Mouse (Mus musculus) small intestine, adult 2 months (tissue): Measurements from ENCODE around the gene Zfp128. TPM values are rescaled to one million over a fixed set of nuclear protein-coding genes. Genes with fewer than 3 reads are reported as not detected.

ENCODE experiments used
- H3K27ac ChIP-seq: fragments of 200-500 bp; 2 replicates; pipeline ENCODE4 v1.5.1; 2012; ENCODE audit warnings: low read depth, low read length, control low read depth, inconsistent platforms; ENCODE audit not compliant: insufficient read depth
- H3K27me3 ChIP-seq: fragments of 200-500 bp; 2 replicates; pipeline ENCODE4 v1.6.1; 2012; ENCODE audit warnings: mild to moderate bottlenecking, moderate library complexity, low read length, inconsistent platforms; ENCODE audit not compliant: control insufficient read depth, insufficient read depth
- H3K36me3 ChIP-seq: fragments of 200-500 bp; 2 replicates; pipeline ENCODE4 v1.6.1; 2012; ENCODE audit warnings: mild to moderate bottlenecking, low read length, control low read depth, inconsistent platforms; ENCODE audit not compliant: control insufficient read depth, insufficient read depth
- H3K4me1 ChIP-seq: fragments of 200-500 bp; 2 replicates; pipeline ENCODE4 v1.6.1; 2012; ENCODE audit warnings: low read length, inconsistent platforms, mixed read lengths; ENCODE audit not compliant: control insufficient read depth, insufficient read depth, insufficient read length
- H3K4me3 ChIP-seq: fragments of 200-500 bp; 2 replicates; pipeline ENCODE4 v1.5.1; 2012; ENCODE audit warnings: low read depth, mild to moderate bottlenecking, control low read depth, inconsistent platforms, low read length, moderate library complexity
- CTCF ChIP-seq: fragments of 200-500 bp; IDR thresholded peaks from 2 replicates; pipeline ENCODE4 v1.5.1; 2012; ENCODE audit warnings: low read depth, mild to moderate bottlenecking, control low read depth, inconsistent platforms, low read length, moderate library complexity, mixed read lengths; ENCODE audit not compliant: insufficient replicate concordance, insufficient read length; ENCODE audit errors: extremely low read depth
- POLR2A ChIP-seq: fragments of 200-500 bp; IDR thresholded peaks from 2 replicates; pipeline ENCODE4 v1.6.1; 2012; ENCODE audit warnings: low read depth, mild to moderate bottlenecking, control low read depth, inconsistent platforms, low read length, moderate library complexity
- WGBS: fragments of 180-500 bp; shearing (Covaris S2); methylation state at CpG from one replicate; pipeline ENCODE4 v1.1.7; 2018; 5-methylcytosine and 5-hydroxymethylcytosine counted together
- polyA plus RNA-seq: library from polyadenylated mRNA; depleted of rRNA; stranded (reverse); fragments of >200 nt; gene quantifications from 2 replicates; pipeline ENCODE4 v1.2.3, GENCODE M21; 2012

The Zfp128 gene
- polyA plus RNA-seq, 1 experiment: 0.15 TPM

- Histone ChIP-seq H3K4me1 (no peaks in the 10 kb centered on the region), H3K36me3 (peaks cover 4% of the 10 kb centered on the region; the same call in 1 of the 2 replicates), H3K27ac (no peak overlapping the region), H3K27me3 (no peaks in the 10 kb centered on the region), H3K4me3 (no peak overlapping the region)
- WGBS: 88% methylated on average over 12 of the region's 12 CpGs
- no peak for TF ChIP-seq POLR2A
- TF ChIP-seq CTCF: no peak
Observed at GRCm38 (mm10) chr7:12886563-12887266, 5.7 kb downstream of the Zfp128 start.

DNA sequence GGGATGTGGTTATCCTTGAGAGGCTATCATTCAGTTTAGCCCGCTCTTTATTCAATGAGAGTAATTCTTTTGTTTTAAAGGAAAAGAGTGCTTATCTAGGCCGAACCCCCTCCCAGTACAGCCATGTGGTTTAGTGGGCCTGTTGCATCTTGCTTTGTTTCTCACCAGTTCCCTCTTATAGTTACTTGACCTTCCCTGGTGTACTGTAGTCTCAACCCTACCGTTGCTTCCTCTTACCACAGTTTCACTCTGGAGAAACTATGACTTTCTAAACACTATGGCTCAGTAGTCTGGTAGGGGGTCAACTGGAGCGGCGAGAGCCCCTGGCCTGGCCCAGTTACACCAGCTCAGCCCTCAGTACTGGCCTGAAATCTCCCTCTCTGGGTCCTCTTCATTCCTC lies 6.6 kb downstream of the Zfp128 start:
- no peak overlapping the region for H3K27ac ChIP-seq
- H3K27me3 ChIP-seq: no peaks in the 10 kb centered on the region
- H3K36me3 ChIP-seq: peaks cover 4% of the 10 kb centered on the region; the same call in 1 of the 2 replicates
- H3K4me3 ChIP-seq: no peak overlapping the region
- no peak for TF ChIP-seq CTCF
- no peak for TF ChIP-seq POLR2A
- WGBS: 89% methylated on average over 5 of the region's 5 CpGs
- no peaks in the 10 kb centered on the region for H3K4me1 ChIP-seq

DNA sequence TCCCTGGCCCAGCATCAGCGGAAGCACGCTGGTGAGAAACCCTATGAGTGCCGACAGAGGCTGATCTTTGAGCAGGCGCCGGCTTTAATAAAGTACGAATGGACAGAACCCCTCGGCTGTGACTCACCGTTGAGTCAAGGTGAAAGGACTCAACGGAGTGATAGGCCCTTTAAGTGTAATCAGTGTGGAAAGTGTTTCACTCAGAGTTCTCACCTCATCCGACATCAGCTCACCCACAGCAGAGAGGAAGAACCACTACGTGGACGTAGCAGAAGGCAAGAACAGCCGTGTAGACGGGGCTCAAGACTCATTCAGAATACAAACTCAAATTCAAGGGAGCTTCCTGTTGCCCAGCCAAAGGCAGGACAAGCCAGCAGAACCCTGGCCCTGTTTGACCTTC lies 10.0 kb downstream of the Zfp128 start:
- 91% methylated on average over 14 of the region's 14 CpGs for WGBS
- Histone ChIP-seq H3K4me3 (no peak overlapping the region), H3K27me3 (no peaks in the 10 kb centered on the region), H3K27ac (no peak overlapping the region), H3K36me3 (peaks cover 2% of the 10 kb centered on the region; the same call in 1 of the 2 replicates), H3K4me1 (no peaks in the 10 kb centered on the region)
- TF ChIP-seq POLR2A (no peak), CTCF (no peak)

DNA sequence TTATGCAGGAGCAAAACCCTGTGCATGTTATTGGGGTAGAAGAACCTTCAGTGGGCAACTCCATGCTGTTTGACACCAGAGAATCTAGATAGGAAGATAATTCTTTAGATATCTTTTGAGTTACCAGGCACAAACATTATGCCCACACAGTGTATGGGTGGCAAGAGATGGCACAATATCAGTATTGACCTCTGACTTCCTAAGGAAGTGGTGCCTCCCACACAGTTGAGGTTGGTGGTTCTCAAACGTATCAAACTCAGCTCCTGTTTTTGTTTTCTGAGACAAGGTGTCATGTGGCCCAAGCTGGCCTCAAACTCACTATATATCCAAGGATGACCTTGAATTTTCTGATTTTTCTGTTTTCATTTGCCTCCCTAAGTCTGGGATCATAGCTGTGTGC lies 10.4 kb downstream of the Zfp128 start:
- 62% methylated on average over 1 of the region's 1 CpGs for WGBS
- H3K36me3 ChIP-seq: peaks cover 2% of the 10 kb centered on the region; the same call in 1 of the 2 replicates
- no peaks in the 10 kb centered on the region for H3K27me3 ChIP-seq
- no peak overlapping the region for H3K27ac ChIP-seq
- no peak for TF ChIP-seq CTCF
- no peak for TF ChIP-seq POLR2A
- no peak overlapping the region for H3K4me3 ChIP-seq
- H3K4me1 ChIP-seq: no peaks in the 10 kb centered on the region

DNA sequence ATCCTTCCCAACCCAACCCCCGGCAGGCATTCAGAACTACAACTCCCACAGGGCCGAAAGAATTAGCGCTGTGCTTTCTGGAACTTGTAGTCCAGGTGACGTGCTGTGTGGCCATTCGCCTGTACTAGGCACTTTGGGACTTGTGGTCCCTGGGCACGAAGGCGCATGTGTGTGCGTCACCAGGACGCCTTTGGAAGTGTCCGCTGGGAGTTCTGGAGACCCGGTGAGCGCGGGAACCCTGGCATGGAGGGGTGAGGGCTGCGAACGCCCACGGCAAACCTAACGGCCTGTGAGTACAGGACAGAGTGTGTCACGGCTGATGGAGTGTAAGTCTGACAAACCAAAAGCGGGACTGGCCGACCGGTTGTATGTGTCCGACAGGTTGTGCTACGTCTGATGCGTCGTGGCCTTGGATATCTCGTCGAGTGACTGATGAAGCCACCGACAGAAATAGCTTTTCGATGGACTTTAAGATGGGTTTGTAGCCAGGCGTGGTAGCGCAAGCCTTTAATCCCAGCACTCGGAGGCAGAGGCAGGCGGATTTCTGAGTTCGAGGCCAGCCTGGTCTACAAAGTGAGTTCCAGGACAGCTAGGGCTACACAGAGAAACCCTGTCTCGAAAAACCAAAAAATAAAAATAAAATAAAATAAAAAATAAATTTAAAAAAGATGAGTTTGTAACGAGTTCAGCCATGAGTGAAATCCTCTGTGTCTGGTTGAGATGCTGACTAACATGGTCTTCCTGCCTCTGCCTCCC lies 16.9 kb downstream of the Zfp128 start, which contains the start of gene Zscan22:
Gene Zscan22 (plus strand): TSS at position 161 of the 756 bp plus-strand sequence.
- Histone ChIP-seq H3K27me3 (no peaks in the 10 kb centered on the region), H3K27ac (peak within 1 kb of the TSS; percentile 7; the same call in 1 of the 2 replicates), H3K36me3 (no peaks in the 10 kb centered on the region), H3K4me1 (no peaks in the 10 kb centered on the region), H3K4me3 (peak within 1 kb of the TSS; percentile 97)
- 3% methylated on average over 36 of the region's 36 CpGs for WGBS
- no peak for TF ChIP-seq CTCF
- TF ChIP-seq POLR2A: no peak

DNA sequence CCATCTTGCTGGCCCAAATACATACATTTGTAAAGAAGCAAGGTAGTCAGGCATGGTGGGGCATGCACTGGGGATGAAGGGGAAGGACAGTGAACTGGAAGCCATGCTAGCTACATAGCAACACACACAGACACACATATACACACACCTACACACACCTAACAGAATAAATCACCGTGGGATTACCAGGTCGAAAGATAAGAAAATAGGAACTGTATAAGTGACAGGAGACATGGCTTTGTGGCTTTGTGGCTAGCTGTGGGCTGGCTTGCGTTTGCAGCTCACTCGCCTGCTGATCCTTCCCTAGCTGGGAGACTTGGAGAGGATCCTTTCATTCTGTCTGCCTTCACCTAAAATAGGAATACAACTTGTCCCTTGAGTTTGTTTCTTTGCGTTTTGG lies 20.5 kb downstream of the Zfp128 start:
- Histone ChIP-seq H3K4me3 (no peak overlapping the region), H3K36me3 (peaks cover 7% of the 10 kb centered on the region; the same call in 1 of the 2 replicates), H3K4me1 (no peaks in the 10 kb centered on the region), H3K27me3 (no peaks in the 10 kb centered on the region), H3K27ac (no peak overlapping the region)
- TF ChIP-seq POLR2A: no peak
- 81% methylated on average over 5 of the region's 5 CpGs for WGBS

- no peaks in the 10 kb centered on the region for H3K27me3 ChIP-seq
- 71% methylated on average over 10 of the region's 10 CpGs for WGBS
- peak overlapping the region; percentile 29; the same call in 1 of the 2 replicates for H3K4me3 ChIP-seq
- TF ChIP-seq POLR2A (no peak), CTCF (no peak)
- H3K4me1 ChIP-seq: no peaks in the 10 kb centered on the region
- no peak overlapping the region for H3K27ac ChIP-seq
- peaks cover 15% of the 10 kb centered on the region for H3K36me3 ChIP-seq
Observed at GRCm38 (mm10) chr7:12903623-12904022, 22.6 kb downstream of the Zfp128 start.
